Mouse (Mus musculus) layer of hippocampus, adult 9-11 months (tissue): ENCODE data around the gene Zg16.
A peak's percentile ranks its signal among the peaks of the same experiment; 100 is the strongest.
"Not testable (repeated sequence)": the region's sequence is repeated elsewhere in the genome, so short reads cannot be mapped to it uniquely, and the experiment has no call there.

ENCODE experiments used
- DNase-seq: peaks from one replicate; pipeline ENCODE4 v3.0.0; 2022

The Zg16 gene

GRCm38 (mm10) chr7:127087278-127088010 lies at the start of gene Zg16:
Zg16 (minus strand) TSS chr7:127087328.
- DNase-seq: not testable (repeated sequence)

- no peak for DNase-seq
Observed at GRCm38 (mm10) chr7:127136181-127137071, 49.3 kb upstream of the Zg16 start.

- no peak for DNase-seq
Observed at GRCm38 (mm10) chr7:127134821-127135447, 47.8 kb upstream of the Zg16 start.

- no peak for DNase-seq
Observed at GRCm38 (mm10) chr7:127133125-127133524, 46.0 kb upstream of the Zg16 start.

- peak; percentile 84 for DNase-seq
Observed at GRCm38 (mm10) chr7:127129638-127130037, 42.5 kb upstream of the Zg16 start.

GRCm38 (mm10) chr7:127121911-127122270 lies 34.8 kb upstream of the Zg16 start, which contains the start of gene Qprt:
Qprt (minus strand) TSS chr7:127122226.
- DNase-seq: no peak

GRCm38 (mm10) chr7:127121061-127121910 lies 34.2 kb upstream of the Zg16 start:
- DNase-seq: no peak

GRCm38 (mm10) chr7:127118671-127119445 lies 31.7 kb upstream of the Zg16 start:
- no peak for DNase-seq

- no peak for DNase-seq
Observed at GRCm38 (mm10) chr7:127117948-127118347, 30.8 kb upstream of the Zg16 start.

GRCm38 (mm10) chr7:127116331-127116935 lies 29.3 kb upstream of the Zg16 start:
- no peak for DNase-seq

- DNase-seq: no peak
Observed at GRCm38 (mm10) chr7:127114920-127115319, 27.8 kb upstream of the Zg16 start.

GRCm38 (mm10) chr7:127113614-127114259 lies 26.6 kb upstream of the Zg16 start:
- no peak for DNase-seq

- no peak for DNase-seq
Observed at GRCm38 (mm10) chr7:127112921-127113597, 25.9 kb upstream of the Zg16 start.

- no peak for DNase-seq
Observed at GRCm38 (mm10) chr7:127112251-127112841, 25.2 kb upstream of the Zg16 start.

GRCm38 (mm10) chr7:127111461-127111860 lies 24.3 kb upstream of the Zg16 start:
- no peak for DNase-seq

- peak; percentile 64 for DNase-seq
Observed at GRCm38 (mm10) chr7:127110239-127111007, 23.3 kb upstream of the Zg16 start.

- no peak for DNase-seq
Observed at GRCm38 (mm10) chr7:127105551-127105950, 18.4 kb upstream of the Zg16 start.

GRCm38 (mm10) chr7:127104560-127105332 lies 17.6 kb upstream of the Zg16 start:
- peak; percentile 74 for DNase-seq
